Mouse (Mus musculus) forebrain, embryonic 12.5 days (tissue): ENCODE measurements around the gene Cisd2. TPM values are rescaled to one million over a fixed set of nuclear protein-coding genes. Genes with fewer than 3 reads are reported as not detected.

Experiments used
- polyA plus RNA-seq: library from polyadenylated mRNA; unstranded; fragments of >200 nt; fragmentation: Nextera tagmentation; extraction: Ambion mirVana; gene quantifications from 2 replicates; pipeline ENCODE4 v1.2.1, GENCODE M21; 2016

The Cisd2 gene
- polyA plus RNA-seq, 1 experiment from 2014 or later: 92.3 TPM

Other genes with a start within 250 kb of the Cisd2 start
- 43.0 and 45.3 TPM in 2 replicates for gene Cenpe, start 211.4 kb downstream of the Cisd2 start, polyA plus RNA-seq
- gene Bdh2, start 142.7 kb downstream of the Cisd2 start, polyA plus RNA-seq: 4.7 and 5.3 TPM in 2 replicates
- gene Slc9b2, start 116.2 kb downstream of the Cisd2 start, polyA plus RNA-seq: 2.1 and 4.3 TPM in 2 replicates
- 0.31 TPM in 1 of 2 replicates, not detected in the other for gene Slc9b1, start 75.9 kb downstream of the Cisd2 start, polyA plus RNA-seq
- 519 and 542 TPM in 2 replicates for gene Ube2d3, start 14.2 kb upstream of the Cisd2 start, polyA plus RNA-seq
- gene Manba, start 61.7 kb upstream of the Cisd2 start, polyA plus RNA-seq: 3.6 and 4.6 TPM in 2 replicates